Mouse (Mus musculus) testis, adult 2 months (tissue): ENCODE measurements around the gene Pax7.

Experiments used
- CTCF ChIP-seq: fragments of 200-500 bp; IDR thresholded peaks from 2 replicates; pipeline ENCODE4 v1.5.1; 2012; ENCODE audit warnings: low read depth, mild to moderate bottlenecking, inconsistent platforms, low read length, moderate library complexity; ENCODE audit not compliant: control insufficient read depth, insufficient read depth, insufficient replicate concordance
- POLR2A ChIP-seq: fragments of 200-500 bp; IDR thresholded peaks from 2 replicates; pipeline ENCODE4 v1.6.1; 2012; ENCODE audit warnings: low read depth, mild to moderate bottlenecking, inconsistent platforms, low read length, moderate library complexity; ENCODE audit not compliant: control insufficient read depth

DNA sequence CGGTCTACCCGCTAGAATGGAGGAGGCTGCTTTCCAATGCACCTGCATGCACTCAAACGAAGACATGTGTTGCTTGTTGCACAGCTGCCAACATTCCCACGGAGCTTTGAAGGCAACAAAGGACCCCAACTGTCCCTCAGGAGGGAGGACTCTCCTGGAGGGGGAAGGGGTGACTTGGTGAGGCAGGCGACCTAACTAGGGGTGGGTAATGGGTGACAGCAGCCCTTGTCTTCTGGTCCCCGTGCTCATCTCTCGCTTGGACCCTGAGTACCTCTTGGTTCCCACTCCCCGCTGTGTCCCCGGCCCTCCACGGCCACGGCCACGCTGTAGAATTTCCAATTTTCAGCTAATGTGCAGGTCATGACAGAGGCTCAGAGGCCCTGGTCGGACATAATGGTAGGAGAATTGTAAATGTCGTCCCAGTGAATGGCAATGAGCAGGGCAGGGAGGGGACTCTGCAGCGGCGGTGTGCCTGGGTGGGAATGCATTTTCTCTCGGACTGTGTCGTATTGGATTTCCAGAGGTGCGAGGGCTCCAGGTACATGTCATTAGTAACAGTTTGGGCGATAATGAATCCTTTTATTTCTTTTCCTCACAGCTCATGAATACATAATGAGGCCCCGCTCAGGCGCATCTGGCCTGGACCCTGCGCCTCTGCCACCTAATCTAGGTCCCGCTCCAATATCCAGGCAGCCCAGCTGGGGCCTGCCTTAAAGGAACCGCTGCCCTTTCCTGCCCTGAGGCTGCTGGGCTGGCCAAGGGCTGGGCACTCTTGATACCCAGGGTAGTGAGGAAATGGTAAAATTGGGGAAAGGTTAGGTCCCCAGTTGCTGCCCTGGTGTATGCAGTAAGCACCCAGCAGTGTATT is 122.6 kb downstream of the Pax7 start:
- TF ChIP-seq CTCF (no peak), POLR2A (no peak)
